Mouse (Mus musculus): ENCODE data around the gene Lrrc8e. TPM values are rescaled to one million over a fixed set of nuclear protein-coding genes. Genes with fewer than 3 reads are reported as not detected.

The Lrrc8e gene
- under 1 TPM; 0.14 TPM for total RNA-seq (2021)

DNA sequence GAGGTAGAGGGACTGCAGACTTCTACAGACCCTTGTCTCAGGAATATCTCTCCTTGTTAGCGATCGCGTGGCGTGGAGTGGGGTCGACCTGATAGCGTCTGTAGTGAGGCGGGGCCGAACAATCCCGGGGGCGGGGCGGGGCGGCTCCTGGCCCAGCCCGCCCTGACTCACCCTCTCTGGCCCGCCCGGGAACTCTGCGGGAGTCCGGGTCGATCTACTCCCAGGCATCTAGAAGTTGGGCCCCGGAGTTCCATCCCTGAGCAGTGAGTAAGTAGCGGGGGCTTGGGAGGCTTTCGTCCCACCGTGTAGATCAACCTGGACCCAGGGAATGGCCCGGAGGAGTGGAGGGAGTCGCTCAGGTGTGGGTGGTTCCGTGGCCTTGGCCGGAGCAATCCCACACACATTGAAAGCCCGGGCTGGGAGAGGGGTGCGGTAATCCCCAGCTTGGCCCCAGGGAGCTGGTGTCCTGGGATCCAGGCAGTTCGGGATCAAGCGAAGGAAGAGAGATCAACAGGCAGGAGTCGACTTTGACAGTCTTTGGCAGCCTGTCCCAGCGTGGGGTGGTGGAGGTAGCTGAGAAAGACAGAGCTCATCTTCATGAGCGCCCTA is at the start of gene Lrrc8e:
TSS of gene Lrrc8e (plus strand) at position 89 of the 609 bp plus-strand sequence.
- DNase-seq: no peak

DNA sequence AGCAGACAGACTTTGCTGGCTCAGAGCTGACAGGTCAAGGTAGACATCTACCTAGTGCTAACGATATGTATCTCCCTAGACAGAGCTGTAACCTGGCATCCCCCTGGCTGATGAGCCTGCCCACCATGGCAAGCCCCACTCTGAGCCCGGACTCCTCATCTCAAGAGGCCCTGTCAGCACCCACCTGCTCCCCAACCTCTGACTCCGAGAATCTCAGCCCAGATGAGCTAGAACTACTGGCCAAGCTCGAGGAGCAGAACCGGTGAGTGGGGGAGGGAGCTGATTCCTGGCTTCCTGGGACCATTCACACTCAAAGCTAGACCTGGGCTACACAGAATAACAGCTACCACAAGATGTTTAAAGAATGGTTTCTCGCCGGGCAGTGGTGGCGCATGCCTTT is 43.2 kb upstream of the Lrrc8e start:
- no peak for DNase-seq

DNA sequence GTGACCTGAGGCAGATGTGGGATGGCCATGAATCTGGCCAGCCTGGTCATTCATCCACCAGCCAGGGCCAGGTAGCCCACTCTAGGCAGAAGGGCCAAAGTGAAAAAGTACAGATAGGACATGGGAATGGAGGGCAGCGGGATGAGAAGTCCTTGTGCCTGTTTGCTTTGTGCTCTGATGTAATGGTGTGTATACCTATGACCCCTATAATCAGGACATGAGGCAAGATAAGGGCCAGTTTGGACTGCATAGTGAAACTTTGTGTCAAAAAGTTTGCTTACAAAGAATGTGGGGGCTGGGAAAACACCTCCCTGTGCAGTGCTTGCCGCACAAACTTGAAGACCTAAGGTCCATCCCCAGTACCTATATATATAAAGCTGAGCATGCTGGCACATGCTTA is 40.5 kb upstream of the Lrrc8e start:
- DNase-seq: no peak

DNA sequence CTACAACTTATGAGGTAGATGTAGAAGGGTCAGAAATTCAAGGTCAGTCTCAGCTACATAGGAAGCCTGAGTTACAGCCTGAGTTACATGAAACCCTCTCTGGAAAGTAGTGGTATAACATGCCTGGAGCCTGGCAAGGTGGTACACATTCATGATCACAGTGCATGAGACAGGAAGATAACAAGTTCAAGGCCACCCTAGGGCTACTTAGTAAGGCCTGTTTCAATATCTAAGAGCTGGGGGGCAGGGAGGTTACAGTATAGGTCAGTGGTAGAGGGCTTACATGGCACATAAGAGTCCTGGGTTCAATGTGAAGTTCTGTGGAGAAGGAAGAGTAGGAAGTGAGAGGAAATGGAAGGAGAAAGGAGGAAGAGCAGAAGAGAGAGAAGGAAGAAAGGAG is 38.0 kb upstream of the Lrrc8e start:
- no peak for DNase-seq

DNA sequence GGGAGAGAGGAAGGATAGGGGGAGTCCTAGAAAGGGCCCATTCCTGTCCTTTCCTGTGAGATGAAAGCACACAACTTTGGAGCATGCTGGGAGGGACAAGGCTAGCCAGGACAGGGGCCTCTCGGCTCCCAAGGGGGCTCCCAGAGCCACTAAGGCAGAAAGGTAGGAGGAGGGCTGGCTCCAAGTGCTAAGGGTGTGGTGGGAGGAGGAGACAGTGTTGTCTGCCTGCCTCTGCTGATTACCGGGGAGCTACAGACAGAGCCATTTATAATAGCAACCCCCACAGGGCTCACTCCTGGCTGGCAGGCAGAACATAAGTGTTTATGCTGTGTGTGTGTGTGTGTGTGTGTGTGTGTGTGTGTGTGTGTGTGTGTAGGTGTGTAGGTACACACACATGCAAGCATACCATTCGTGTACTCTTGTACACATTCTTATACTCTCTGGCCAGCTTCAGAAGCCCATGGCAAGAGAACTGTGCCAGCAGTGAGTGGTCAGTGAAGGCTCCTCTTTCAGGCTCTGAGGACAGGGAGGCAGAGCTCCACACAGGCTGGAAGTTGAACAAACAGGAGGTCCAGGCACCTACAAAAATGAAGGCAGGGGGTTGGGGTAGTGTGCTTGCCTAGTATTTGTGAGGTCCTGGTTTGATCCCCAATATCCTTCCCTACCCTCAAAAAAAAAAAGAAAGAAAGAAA is 37.5 kb upstream of the Lrrc8e start:
- DNase-seq: no peak

DNA sequence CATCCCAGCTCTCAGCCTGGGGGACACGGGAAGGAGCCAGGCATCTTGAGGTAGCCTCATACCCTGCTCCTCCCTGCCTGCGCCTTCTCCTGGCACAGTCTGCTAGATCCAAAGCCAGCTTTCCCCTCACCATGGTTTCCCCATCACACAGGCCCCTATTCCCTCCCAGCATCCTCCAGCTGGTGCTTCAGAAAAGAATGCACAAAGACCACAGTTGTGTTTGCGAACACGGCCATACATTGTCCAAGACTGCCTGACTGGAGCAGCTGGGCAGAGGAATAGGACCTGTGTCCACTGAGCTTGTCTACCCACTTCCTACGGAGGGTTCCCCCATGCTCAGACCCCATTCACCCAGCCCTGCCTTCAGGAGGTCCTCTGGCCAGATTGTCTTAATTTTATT is 34.3 kb upstream of the Lrrc8e start:
- DNase-seq: no peak

DNA sequence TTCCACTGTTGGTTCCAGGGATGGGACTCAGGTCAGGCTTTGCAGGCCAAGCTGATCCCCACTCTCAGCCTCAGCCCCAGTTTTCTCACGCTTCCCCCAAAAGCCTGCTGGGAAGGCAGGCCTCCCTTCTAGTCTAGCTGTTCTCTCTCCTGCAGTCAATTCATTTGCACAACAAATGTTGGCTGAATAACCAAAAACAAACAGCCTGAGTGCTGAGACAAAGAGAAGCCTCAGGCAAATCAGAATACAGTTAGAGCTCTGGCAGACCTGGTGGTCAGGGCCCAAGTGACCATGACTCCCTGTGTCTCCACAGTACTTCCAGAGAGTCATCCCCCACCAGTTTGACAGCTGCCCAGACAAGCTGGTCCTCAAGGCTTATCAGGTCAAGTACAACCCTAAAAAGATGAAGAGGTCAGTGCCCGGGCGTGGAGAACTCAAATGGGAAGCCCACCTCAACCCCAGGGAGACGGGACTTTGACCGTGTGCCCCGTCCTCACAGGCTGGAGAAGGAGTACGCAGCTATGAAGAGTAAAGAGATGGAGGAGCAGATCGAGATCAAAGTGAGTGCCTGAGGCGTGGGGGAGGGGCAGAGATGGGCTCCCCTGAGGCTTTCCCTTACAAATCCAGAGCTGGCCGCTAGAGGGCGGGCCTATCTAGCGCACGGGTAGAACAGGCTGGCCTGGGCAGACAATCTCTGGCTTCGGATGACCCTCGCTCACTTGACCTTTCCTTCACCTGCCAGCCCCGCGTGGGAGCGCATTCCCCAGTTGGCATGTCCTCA is 33.6 kb upstream of the Lrrc8e start:
- DNase-seq: peak; percentile 92

DNA sequence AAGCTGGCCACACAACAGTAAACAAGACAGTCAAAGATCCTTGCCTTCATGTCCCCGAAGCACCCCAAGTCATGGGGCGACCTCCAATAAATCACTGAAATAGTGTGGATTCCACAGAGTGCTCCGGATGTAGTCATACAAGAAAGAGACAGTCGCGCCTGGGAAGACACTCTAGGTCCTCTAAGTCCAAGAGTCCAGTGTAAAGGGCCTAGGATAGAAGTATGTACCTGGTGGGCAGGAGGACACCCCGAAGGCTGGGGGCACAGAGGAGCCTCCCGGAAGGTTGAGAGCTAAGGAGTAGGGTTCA is 33.1 kb upstream of the Lrrc8e start:
- no peak for DNase-seq

DNA sequence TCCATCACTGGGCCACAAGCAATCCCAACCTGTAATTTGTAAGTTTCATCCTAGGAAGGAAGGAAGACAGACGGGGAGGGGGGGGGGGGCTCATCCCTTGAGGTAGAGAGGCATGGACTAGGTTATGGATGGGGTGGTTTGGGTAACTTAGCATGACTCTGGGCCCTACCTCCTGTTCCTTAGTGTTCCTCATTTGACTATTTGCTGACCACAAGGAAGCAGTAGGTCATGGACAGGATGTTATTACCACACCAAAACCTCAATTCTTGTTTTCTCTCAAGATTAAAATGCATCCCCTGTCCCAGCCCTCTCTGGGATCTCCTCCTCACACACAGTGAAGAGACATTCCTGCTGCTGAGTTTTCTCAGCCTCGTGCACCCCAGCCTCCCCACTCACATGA is 25.3 kb upstream of the Lrrc8e start:
- no peak for DNase-seq

DNA sequence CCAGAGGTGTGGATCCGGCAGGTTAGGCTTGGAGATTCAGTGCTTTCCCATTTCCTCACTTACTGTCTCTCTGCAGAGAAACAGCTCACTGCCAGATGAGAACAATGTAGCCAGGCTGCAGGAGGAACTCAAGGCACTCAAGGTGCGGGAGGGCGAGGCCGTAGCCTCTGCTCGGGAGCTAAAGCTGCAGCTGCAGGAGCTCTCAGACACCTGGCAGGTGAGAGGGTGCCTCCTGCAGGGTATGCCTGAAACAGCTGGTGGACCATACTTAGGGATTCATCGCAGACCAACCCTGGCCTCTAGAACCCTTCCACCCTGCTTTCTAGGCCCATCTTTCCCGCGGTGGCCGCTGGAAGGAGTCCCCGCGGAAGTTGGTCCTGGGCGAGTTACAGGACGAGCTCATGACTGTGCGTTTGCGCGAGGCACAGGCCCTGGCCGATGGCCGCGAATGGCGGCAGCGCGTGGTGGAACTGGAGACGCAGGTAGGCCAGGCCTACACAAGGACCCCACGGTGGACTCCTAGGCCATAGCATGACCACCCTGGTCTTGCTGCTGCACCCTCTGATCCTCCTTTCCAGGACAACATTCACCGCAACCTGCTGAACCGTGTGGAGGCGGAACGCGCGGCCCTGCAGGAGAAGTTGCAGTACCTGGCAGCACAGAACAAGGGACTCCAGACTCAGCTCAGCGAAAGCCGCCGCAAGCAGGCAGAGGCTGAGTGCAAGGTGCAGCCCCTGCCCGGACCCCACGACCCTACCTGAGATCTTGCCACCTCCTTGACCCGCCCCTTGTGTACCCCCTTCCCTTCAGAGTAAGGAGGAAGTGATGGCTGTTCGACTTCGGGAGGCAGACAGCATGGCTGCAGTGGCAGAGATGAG is 21.1 kb upstream of the Lrrc8e start:
- DNase-seq: no peak

DNA sequence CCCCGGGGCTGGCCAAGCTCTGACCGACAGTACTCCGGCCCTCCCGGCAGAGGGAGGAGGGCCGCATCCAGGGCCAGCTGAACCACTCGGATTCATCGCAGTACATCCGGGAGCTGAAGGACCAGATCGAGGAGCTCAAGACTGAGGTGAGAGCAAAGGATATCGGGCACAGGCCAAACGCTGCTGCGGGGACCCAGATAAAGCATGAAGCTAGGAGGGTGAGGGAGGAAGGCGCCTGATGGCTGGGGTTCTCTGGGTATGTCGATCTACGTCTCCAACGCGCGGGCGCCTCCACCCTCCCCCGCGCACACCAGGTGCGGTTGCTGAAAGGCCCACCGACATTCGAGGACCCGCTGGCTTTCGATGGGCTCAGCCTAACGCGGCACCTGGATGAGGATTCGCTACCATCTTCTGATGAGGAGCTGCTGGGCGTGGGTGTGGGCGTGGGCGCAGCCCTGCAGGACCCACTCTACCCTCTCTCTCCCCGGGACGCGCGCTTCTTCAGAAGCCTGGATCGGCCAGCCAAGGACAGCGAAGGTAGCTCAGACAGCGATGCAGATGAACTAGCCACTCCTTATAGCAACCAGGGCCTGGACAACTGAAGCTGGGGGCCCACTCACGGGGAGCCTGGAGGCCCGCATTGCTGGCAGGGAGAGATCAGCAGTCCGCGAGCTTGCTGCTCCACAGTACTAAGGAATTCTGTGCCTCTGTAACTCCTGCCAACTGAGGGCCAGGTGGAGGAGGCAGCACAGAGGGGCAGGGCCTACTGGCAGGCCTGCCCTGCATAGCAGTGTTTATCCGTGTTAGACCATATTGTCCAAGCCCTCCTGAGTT is 20.2 kb upstream of the Lrrc8e start:
- no peak for DNase-seq

DNA sequence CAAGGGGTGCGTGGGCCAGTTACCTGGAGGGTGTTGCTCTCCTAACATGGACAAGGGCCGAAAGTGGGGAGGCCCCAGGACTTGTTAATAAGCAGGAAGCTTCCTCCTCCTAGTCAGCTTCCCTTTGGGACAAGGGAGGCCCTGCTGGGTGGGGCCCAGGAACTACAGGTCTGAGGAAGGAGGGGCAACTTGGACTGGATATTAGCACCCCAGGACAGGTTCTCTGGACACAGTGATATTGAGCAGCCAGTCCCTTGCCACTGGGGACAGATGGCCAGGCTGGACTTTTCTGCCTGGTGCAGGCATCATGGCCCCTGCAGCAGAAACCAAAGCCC is 19.6 kb upstream of the Lrrc8e start:
- no peak for DNase-seq

DNA sequence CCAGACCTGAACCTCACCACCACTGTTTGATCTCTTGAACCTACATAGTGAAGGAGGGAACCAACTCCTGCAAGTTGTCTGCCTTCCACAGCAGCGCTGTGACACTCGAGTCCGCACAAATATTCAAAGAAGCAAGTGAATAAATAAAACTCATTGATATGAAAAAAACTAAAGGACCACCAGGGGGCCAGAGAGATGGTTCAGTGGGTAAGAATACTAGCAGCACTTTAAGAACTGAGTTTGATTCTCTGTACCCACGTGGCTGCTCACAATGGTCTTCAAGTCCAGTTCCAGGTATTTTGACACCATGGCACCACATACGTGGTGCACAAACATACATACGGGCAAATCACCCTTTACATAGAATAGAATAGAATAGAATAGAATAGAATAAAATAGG is 15.5 kb upstream of the Lrrc8e start:
- DNase-seq: no peak

DNA sequence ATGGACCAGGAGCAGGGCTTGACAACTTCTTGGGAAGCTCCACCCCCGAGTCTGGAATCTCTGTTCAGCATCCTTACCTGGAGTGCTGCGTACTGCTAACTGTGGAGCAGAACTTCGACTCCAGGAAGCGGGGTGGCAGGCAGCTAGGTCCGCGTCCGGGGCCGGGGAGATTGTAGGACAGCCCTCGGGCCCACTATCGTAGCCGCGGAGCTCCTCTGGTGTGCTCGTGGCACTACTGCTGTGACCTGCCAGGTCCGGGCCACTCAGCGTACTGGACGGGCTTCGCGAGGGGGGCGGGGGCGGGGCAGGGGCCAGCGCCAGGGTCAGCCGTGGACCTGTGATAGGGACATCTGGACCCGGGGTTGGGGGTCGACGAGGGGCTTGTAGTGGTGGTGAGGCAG is 13.8 kb upstream of the Lrrc8e start:
- DNase-seq: no peak

DNA sequence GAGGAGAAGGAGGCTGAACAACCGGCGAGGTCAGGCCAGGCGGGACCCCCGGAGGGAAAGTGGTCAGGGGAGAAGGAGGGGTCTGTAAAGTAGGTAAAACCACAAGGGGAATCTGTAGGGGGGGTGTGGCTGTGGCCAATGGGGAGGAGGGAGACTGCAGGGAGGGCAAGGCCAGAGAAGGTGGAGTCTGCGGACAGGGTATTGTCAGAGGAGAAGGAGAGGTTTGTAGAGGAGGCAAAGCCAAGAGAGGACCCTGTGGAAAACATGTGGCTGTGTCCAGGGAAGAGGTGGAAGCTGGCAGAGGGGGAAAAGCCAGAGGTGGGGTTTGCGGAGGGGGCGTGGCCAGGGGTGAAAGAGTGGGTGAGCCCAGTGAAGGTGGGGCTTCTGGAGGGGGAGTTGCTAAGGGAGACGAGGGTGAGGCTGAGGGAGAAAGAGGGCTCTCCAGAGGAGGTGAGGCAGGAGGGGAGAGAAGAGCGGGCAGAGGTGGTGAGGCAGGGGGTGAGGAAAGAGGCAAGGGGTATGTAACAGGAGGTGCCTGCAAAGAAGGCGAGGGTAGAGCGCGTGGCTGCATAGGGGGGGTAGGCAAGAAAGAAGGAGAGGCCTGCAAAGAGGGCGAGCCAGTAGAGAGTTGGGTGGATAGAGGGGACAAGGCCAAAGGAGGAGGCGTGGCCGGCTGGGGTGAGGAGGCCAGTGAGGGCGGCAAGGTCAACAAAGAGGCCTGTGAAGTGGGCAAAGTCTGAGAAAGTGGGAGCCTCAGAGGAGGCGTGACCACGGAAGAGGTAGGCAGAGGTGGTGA is 13.2 kb upstream of the Lrrc8e start:
- peak; percentile 41 for DNase-seq

DNA sequence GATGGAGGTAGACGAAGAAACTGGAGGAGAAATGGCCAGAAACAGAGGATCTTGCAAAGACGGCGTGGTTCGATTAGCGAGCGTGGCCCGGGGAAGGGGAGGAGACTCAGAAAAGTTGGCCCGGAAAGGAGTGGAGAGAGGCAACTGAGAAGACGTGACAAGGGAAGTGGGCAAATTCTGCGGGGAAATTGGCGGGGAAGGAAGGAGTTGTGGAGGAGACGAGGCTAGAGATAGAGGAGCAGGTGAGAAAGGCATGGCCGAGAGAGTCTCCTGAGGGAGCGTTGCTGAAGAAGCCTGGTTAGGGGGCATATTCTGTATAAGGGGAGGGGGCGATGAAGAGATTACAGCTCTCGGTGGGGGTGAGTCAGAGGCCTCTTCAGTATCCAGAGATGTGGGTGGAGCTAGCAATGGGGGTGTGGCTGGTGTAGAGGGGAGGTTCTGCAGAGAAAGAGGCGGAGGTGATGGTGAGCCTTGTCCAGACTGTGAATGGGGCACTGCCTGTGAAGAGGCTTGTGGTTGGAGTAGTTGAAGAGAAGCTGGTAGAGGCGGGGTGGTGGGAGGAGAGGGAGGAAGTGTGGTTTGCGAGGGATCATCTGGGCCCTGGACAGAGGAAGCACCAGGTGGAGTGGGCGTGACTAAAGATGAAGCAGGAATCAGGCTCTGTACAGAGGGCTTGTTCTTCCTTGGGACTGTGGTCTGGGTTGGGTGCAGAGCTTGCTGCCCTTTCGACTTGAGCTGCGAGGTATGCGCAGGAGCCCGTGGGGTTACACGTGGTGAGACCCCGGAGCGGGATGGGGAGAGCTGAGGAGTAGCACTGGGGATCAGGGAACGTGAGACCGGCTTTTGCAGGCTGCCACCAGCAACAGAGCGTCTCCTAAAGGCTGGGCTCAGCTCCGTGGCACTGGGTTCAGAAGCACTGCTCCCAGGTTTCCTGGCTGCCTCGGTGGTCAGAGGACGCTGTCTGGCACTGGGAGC is 12.3 kb upstream of the Lrrc8e start:
- peak; percentile 42 for DNase-seq

DNA sequence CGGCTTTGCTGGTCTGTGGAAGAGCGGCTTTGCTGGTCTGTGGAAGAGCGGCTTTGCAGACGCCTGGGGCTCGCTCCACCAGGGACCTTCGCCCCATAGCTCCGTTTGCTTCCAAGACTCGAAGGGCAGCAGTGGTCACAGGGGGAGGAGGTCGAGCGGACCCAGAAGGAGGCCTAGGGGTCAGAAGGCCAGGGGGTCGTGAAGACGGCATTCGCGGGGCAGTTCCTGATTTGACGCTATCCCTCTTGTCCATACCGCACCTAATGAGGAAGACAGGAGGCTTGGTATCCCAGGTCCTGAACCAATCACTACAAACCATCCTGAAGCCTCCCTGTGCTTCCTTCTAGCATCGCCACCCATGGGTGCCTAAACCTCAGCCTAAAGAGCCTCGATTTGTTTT is 10.3 kb upstream of the Lrrc8e start:
- DNase-seq: no peak

DNA sequence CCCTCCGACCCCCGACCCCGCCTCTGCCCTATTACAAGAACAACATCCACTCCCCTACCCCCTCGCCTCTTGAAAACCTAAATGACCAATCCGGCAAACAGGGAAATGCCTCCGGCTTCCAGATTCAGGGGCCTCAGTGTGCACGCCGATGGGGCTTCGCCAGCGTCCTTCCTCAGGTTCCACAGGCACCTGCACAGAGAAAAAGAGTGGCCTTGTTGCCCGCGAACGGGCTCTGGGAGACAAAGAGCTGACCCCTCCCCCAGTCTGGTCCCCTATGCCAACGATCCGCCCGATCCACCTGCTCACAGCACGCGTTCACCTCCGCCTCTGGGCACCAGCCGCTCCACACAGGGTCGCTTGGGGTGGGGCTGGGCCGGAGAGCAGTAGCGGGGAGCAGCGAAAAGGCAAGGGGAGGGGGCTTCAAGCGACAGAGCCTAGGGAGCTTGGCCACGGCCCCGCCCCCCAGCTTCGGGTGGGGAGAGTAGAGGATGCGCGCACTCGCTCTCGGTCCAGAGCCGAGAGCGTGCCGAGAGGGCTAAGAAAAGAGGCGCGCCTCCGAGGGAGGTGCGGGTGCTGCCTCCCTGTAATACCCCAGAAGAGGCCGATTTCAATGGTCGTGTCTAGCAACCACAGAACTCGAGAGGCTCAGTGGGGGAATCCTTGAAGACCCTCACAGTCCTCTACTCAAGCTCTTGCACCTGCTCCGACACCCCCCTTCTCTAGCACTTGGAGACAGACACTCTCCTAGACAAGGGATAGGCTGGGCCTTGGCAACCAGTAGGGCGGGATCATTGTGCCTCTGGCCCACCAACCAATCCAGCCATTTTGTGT is 9.6 kb upstream of the Lrrc8e start, which contains the start of gene Prr36:
TSS of gene Prr36 (minus strand) at position 669 of the 831 bp plus-strand sequence.
- DNase-seq: no peak

DNA sequence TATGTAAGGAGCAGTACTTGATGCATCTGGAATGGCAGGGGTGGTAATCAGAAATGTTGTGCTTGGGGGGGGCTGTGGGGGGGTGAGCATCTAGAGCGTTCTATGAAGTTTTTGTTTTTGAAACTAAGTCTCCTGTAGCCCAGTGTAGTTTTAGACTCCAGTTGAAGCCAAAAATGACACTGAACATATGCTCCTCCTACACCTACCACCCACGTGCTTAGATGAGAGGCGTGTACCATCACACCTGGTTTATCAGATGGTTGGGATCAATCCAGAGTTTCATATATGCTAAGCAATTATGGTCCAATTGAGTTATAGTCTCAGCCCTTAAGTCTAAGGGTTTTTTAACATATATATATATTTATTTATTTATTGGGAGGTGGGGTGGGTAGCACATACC is 7.0 kb upstream of the Lrrc8e start:
- no peak for DNase-seq

Data from heart, postnatal 4 days (tissue).